Mouse (Mus musculus) CH12.LX (cell line): Measurements from ENCODE around the gene Rnf181. TPM values are rescaled to one million over a fixed set of nuclear protein-coding genes. Genes with fewer than 3 reads are reported as not detected.

Source experiments
- DNase-seq: peaks from one replicate; pipeline ENCODE4 v3.0.0-alpha.2; 2013; ENCODE audit errors: extremely low read depth
- H3K27ac ChIP-seq: 2 replicates; pipeline ENCODE4 v1.5.1; 2012; ENCODE audit warnings: low read depth, mild to moderate bottlenecking, control low read depth, moderate library complexity; ENCODE audit not compliant: insufficient read depth
- H3K27me3 ChIP-seq: replicated peaks from 2 replicates; pipeline ENCODE3; 2012; ENCODE audit warnings: inconsistent platforms
- H3K36me3 ChIP-seq, 2 experiments: replicated peaks in 1 of 2; 2 replicates each; pipeline versions ENCODE3 to v1.6.1; 2012; ENCODE audit warnings: inconsistent platforms in 1 of 2, low read length in 1 of 2, mild to moderate bottlenecking in 1 of 2, mixed read lengths in 1 of 2, moderate library complexity in 1 of 2; ENCODE audit not compliant: control insufficient read depth in 1 of 2, insufficient read depth in 1 of 2
- H3K4me1 ChIP-seq, 2 experiments: 2 replicates each; pipeline ENCODE4 v1.6.1; 2012; ENCODE audit warnings: inconsistent platforms in 1 of 2, moderate library complexity in 1 of 2; ENCODE audit not compliant: insufficient read depth in 2 of 2, control insufficient read depth in 1 of 2
- H3K4me2 ChIP-seq: 2 replicates; pipeline ENCODE4 v1.6.1; 2012; ENCODE audit warnings: low read depth, mild to moderate bottlenecking, control low read depth; ENCODE audit not compliant: poor library complexity, insufficient read depth, severe bottlenecking
- H3K4me3 ChIP-seq, 3 experiments: fragments of 150-350 bp in 1 of 3; sonication (generic) in 1 of 3; replicated peaks in 1 of 3; 2 replicates each; pipeline versions ENCODE3 to v1.5.1; 2011 to 2012; ENCODE audit warnings: low read depth in 2 of 3, low read length in 2 of 3, mild to moderate bottlenecking in 2 of 3, moderate library complexity in 2 of 3, control low read depth in 1 of 3, improper control_type of control experiment in 1 of 3, inconsistent platforms in 1 of 3, mixed read lengths in 1 of 3; ENCODE audit not compliant: poor library complexity in 1 of 3
- H3K79me2 ChIP-seq: replicated peaks from 2 replicates; pipeline ENCODE4 v1.6.1; 2012; ENCODE audit warnings: mild to moderate bottlenecking, moderate library complexity; ENCODE audit not compliant: control insufficient read depth, poor library complexity, insufficient read depth, severe bottlenecking; ENCODE audit errors: extremely low read depth
- H3K9ac ChIP-seq: 2 replicates; pipeline ENCODE4 v1.6.1; 2012; ENCODE audit warnings: low read depth, mild to moderate bottlenecking, control low read depth, moderate library complexity; ENCODE audit not compliant: insufficient read depth
- H3K9me3 ChIP-seq: replicated peaks from 2 replicates; pipeline ENCODE3; 2012; ENCODE audit warnings: low read length, inconsistent platforms, mixed read lengths
- BHLHE40 ChIP-seq: IDR thresholded peaks from 2 replicates; pipeline ENCODE4 v1.6.1; 2011; ENCODE audit warnings: mild to moderate bottlenecking, low read depth, low read length, improper control_type of control experiment
- CHD2 ChIP-seq: IDR thresholded peaks from 2 replicates; pipeline ENCODE4 v1.6.1; 2011; ENCODE audit warnings: low read length, improper control_type of control experiment
- CTCF ChIP-seq, 2 experiments: IDR thresholded peaks in 1 of 2; conservative IDR thresholded peaks in 1 of 2; 2 replicates each; pipeline ENCODE4 v1.5.1; 2011 to 2012; ENCODE audit warnings: low read depth in 2 of 2, low read length in 2 of 2, improper control_type of control experiment in 1 of 2, inconsistent platforms in 1 of 2, mild to moderate bottlenecking in 1 of 2, moderate library complexity in 1 of 2
- ELF1 ChIP-seq: IDR thresholded peaks from 2 replicates; pipeline ENCODE4 v1.6.1; 2014; ENCODE audit warnings: low read depth, mild to moderate bottlenecking, inconsistent platforms, low read length, improper control_type of control experiment
- ETS1 ChIP-seq: conservative IDR thresholded peaks from 2 replicates; pipeline ENCODE4 v1.6.1; 2012; ENCODE audit warnings: low read depth, mild to moderate bottlenecking, inconsistent platforms, low read length, improper control_type of control experiment, moderate library complexity
- HCFC1 ChIP-seq: IDR thresholded peaks from 2 replicates; pipeline ENCODE4 v1.6.1; 2012; ENCODE audit warnings: low read depth, mild to moderate bottlenecking, inconsistent platforms, low read length, improper control_type of control experiment
- IRF4 ChIP-seq: IDR thresholded peaks from 2 replicates; pipeline ENCODE4 v1.6.1; 2014; ENCODE audit warnings: low read depth, mild to moderate bottlenecking, inconsistent platforms, low read length, improper control_type of control experiment
- MAZ ChIP-seq: IDR thresholded peaks from 2 replicates; pipeline ENCODE4 v1.6.1; 2012; ENCODE audit warnings: low read depth, mild to moderate bottlenecking, inconsistent platforms, low read length, improper control_type of control experiment, moderate library complexity
- MEF2A ChIP-seq: IDR thresholded peaks from 2 replicates; pipeline ENCODE4 v1.6.1; 2014; ENCODE audit warnings: low read depth, mild to moderate bottlenecking, inconsistent platforms, low read length, improper control_type of control experiment, borderline replicate concordance
- MXI1 ChIP-seq: IDR thresholded peaks from 2 replicates; pipeline ENCODE4 v1.6.1; 2011; ENCODE audit warnings: mild to moderate bottlenecking, low read depth, low read length, improper control_type of control experiment
- NELFE ChIP-seq: IDR thresholded peaks from 2 replicates; pipeline ENCODE4 v1.6.1; 2011; ENCODE audit warnings: low read depth, low read length, improper control_type of control experiment
- PAX5 ChIP-seq: IDR thresholded peaks from 2 replicates; pipeline ENCODE4 v1.6.1; 2012; ENCODE audit warnings: low read length, inconsistent platforms, mixed read lengths
- POLR2A ChIP-seq: IDR thresholded peaks from 2 replicates; pipeline ENCODE4 v1.6.1; 2011; ENCODE audit warnings: low read depth, mild to moderate bottlenecking, improper control_type of control experiment, low read length
- POLR2AphosphoS2 ChIP-seq: IDR thresholded peaks from 2 replicates; pipeline ENCODE4 v1.6.1; 2011; ENCODE audit warnings: low read depth, low read length, improper control_type of control experiment
- RAD21 ChIP-seq: IDR thresholded peaks from 2 replicates; pipeline ENCODE4 v1.6.1; 2011; ENCODE audit warnings: low read depth, mild to moderate bottlenecking, low read length, improper control_type of control experiment, moderate library complexity
- SIN3A ChIP-seq: IDR thresholded peaks from 2 replicates; pipeline ENCODE4 v1.6.1; 2012; ENCODE audit warnings: low read length, improper control_type of control experiment, inconsistent platforms
- SMC3 ChIP-seq: IDR thresholded peaks from 2 replicates; pipeline ENCODE4 v1.6.1; 2011; ENCODE audit warnings: low read depth, low read length, improper control_type of control experiment
- TBP ChIP-seq: conservative IDR thresholded peaks from 2 replicates; pipeline ENCODE4 v1.6.1; 2011; ENCODE audit warnings: low read depth, low read length, improper control_type of control experiment
- TCF12 ChIP-seq: IDR thresholded peaks from 2 replicates; pipeline ENCODE4 v1.6.1; 2014; ENCODE audit warnings: low read depth, mild to moderate bottlenecking, inconsistent platforms, low read length, improper control_type of control experiment
- USF1 ChIP-seq: IDR thresholded peaks from 2 replicates; pipeline ENCODE4 v1.6.1; 2014; ENCODE audit warnings: low read depth, mild to moderate bottlenecking, inconsistent platforms, low read length, improper control_type of control experiment
- USF2 ChIP-seq: conservative IDR thresholded peaks from 2 replicates; pipeline ENCODE4 v1.6.1; 2011; ENCODE audit warnings: low read depth, low read length, improper control_type of control experiment
- ZKSCAN1 ChIP-seq: IDR thresholded peaks from 2 replicates; pipeline ENCODE4 v1.6.1; 2012; ENCODE audit warnings: low read depth, inconsistent platforms, low read length, improper control_type of control experiment, borderline replicate concordance
- ZMIZ1 ChIP-seq: IDR thresholded peaks from 2 replicates; pipeline ENCODE4 v1.6.1; 2012; ENCODE audit warnings: low read depth, mild to moderate bottlenecking, inconsistent platforms, low read length, improper control_type of control experiment
- ZNF384 ChIP-seq: IDR thresholded peaks from 2 replicates; pipeline ENCODE4 v1.6.1; 2012; ENCODE audit warnings: low read depth, low read length, improper control_type of control experiment, inconsistent platforms
- dilution Hi-C: fragments of 300-500 bp; cut with MboI; formaldehyde crosslinking; loops from 2 replicates; pipeline ENCODE4 v1.14.3; 2020; ENCODE audit warnings: low sequenced_read_pairs; ENCODE audit not compliant: extremely low pct_unique_long_range_greater_than_20kb, extremely low pct_ligation_motif_present
- in situ Hi-C: fragments of 300-500 bp; cut with MboI; formaldehyde crosslinking; loops from 3 replicates; pipeline ENCODE4 v1.14.3; 2019; ENCODE audit warnings: low sequenced_read_pairs, low pct_ligation_motif_present, low pct_unique_long_range_greater_than_20kb, mixed read lengths
- polyA plus RNA-seq: library from polyadenylated mRNA; unstranded; fragments of >175 nt; gene quantifications from 2 replicates; pipeline ENCODE4 v1.2.1, GENCODE M21; 2012; ENCODE audit warnings: low read depth; ENCODE audit not compliant: insufficient read length
- total RNA-seq, 2 experiments: library from RNA; depleted of rRNA; stranded (reverse); fragments of 300-350 nt in 1 of 2; fragments of >200 nt in 1 of 2; gene quantifications; 2 replicates each; pipeline ENCODE4 v1.2.3; 2012 to 2014

Gene Rnf181
- total and polyA plus RNA-seq, 3 experiments = 63.2 to 88.7 (median 83.2) TPM

DNA sequence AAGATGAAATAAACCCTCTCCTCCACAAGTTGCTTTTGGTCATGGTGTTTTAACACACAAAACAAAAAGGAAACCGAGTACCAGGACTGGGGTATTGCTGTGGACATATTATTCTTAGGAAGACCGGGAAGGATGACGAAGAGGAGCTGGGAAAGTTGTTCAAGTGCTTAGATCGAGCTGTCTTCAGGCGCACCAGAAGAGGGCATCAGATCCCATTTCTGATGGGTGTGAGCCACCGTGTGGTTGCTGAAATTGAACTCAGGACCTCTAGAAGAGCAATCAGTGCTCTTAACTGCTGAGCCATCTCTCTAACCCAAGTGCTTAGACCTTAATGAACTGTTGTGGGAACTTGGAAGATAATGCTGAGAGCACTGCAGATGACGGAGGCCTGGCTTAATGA is 2.7 kb downstream of the Rnf181 start:
- H3K9me3 ChIP-seq = no peaks in the 10 kb centered on the region
- no peak overlapping the region for H3K4me3 ChIP-seq
- peaks cover 3 to 18% of the 10 kb centered on the region in 2 experiments; a peak in 3 of 4 replicates for H3K4me1 ChIP-seq
- no peak for TF ChIP-seq ZNF384
- TF ChIP-seq CTCF (conservative IDR thresholded peaks at IDR 0.05 in 1 of 2, IDR thresholded peaks at IDR 0.05 in 1 of 2; ENCODE audit: low read depth in 2 of 2, low read length in 2 of 2) = peak in 1 of 2 experiments; percentile 66; a peak in 2 of 4 replicates
- TF ChIP-seq RAD21 = peak; percentile 28
- no peak for TF ChIP-seq PAX5
- TF ChIP-seq BHLHE40 = no peak
- peak; percentile 29 for TF ChIP-seq SMC3
- TF ChIP-seq ETS1 = no peak
- no peak overlapping the region for H3K9ac ChIP-seq
- no peaks in the 10 kb centered on the region for H3K27me3 ChIP-seq
- H3K79me2 ChIP-seq = peaks cover 15% of the 10 kb centered on the region
- in situ Hi-C loops (no loop called here), dilution Hi-C loops (no loop called here)
- no peak overlapping the region for H3K4me2 ChIP-seq
- DNase-seq = no peak
- peaks cover 15 to 23% of the 10 kb centered on the region in 2 experiments for H3K36me3 ChIP-seq
- H3K27ac ChIP-seq = no peak overlapping the region

- in situ Hi-C loops (no loop called here), dilution Hi-C loops (no loop called here)
- H3K79me2 ChIP-seq = peaks cover 15% of the 10 kb centered on the region
- peak overlapping the region; percentile 72 for H3K4me2 ChIP-seq
- H3K9ac ChIP-seq = peak overlapping the region; percentile 90
- peak overlapping the region; percentile 79 to 98 (median 97) for H3K4me3 ChIP-seq
- H3K4me1 ChIP-seq = peaks cover 3 to 18% of the 10 kb centered on the region in 2 experiments; a peak in 3 of 4 replicates
- peak; percentile 99 for DNase-seq
- H3K36me3 ChIP-seq = peaks cover 31 to 39% of the 10 kb centered on the region in 2 experiments
- H3K9me3 ChIP-seq = no peaks in the 10 kb centered on the region
- H3K27me3 ChIP-seq = no peaks in the 10 kb centered on the region
- H3K27ac ChIP-seq = peak overlapping the region; percentile 74; the same call in 1 of the 2 replicates
- peak; percentile 94 for TF ChIP-seq TBP
- peak; percentile 88 for TF ChIP-seq POLR2A
- peak in 1 of 2 experiments; percentile 50; a peak in 2 of 4 replicates for TF ChIP-seq CTCF (conservative IDR thresholded peaks at IDR 0.05 in 1 of 2, IDR thresholded peaks at IDR 0.05 in 1 of 2; ENCODE audit: low read depth in 2 of 2, low read length in 2 of 2)
- TF ChIP-seq NELFE = peak; percentile 84
- peak; percentile 85 for TF ChIP-seq TCF12
- TF ChIP-seq ZMIZ1 = peak; percentile 86
- TF ChIP-seq ZNF384 = no peak
- 0 out of 2 replicates have a peak, but pooled peaks have one; percentile 15 for TF ChIP-seq MEF2A
- no peak for TF ChIP-seq ETS1
- peak; percentile 78; the same call in 1 of the 2 replicates for TF ChIP-seq MXI1
- TF ChIP-seq USF1 = peak; percentile 94
- peak; percentile 91 for TF ChIP-seq SIN3A
- peak; percentile 99 for TF ChIP-seq ELF1
- no peak; the same call in 1 of the 2 replicates for TF ChIP-seq MAZ
- TF ChIP-seq IRF4 = 0 out of 2 replicates have a peak, but pooled peaks have one; percentile 23
- TF ChIP-seq CHD2 = peak; percentile 94
- peak; percentile 89 for TF ChIP-seq POLR2AphosphoS2
- TF ChIP-seq HCFC1 = peak; percentile 68; the same call in 1 of the 2 replicates
- TF ChIP-seq USF2 = peak; percentile 94
- no peak for TF ChIP-seq ZKSCAN1
Measured at GRCm38 (mm10) chr6:72362132-72363028, 4.4 kb downstream of the Rnf181 start.
